Mouse (Mus musculus) brown adipose tissue, adult 24 weeks (tissue): ENCODE measurements around the gene Eno2. TPM values are rescaled to one million over a fixed set of nuclear protein-coding genes. Genes with fewer than 3 reads are reported as not detected.
A peak's percentile ranks its signal among the peaks of the same experiment; 100 is the strongest.

ENCODE experiments used
- H3K27ac ChIP-seq: fragments of 200-500 bp; replicated peaks from 2 replicates; pipeline ENCODE4 v1.5.1; 2012; ENCODE audit warnings: low read depth, mild to moderate bottlenecking, low read length
- H3K4me1 ChIP-seq: fragments of 200-500 bp; 2 replicates; pipeline ENCODE4 v1.6.1; 2012; ENCODE audit warnings: low read length, mixed read lengths; ENCODE audit not compliant: control insufficient read depth, insufficient read depth, insufficient read length
- H3K4me3 ChIP-seq: fragments of 200-500 bp; 2 replicates; pipeline ENCODE4 v1.5.1; 2012; ENCODE audit warnings: low read depth, mild to moderate bottlenecking, low read length, moderate library complexity; ENCODE audit not compliant: insufficient read depth
- polyA plus RNA-seq: library from polyadenylated mRNA; stranded (reverse); fragments of >200 nt; gene quantifications from 2 replicates; pipeline ENCODE4 v1.2.4, GENCODE M21; 2012; ENCODE audit not compliant: missing spikeins, insufficient read depth, insufficient read length

Gene Eno2
- polyA plus RNA-seq, 1 experiment: not detected

GRCm38 (mm10) chr6:124742839-124743514 lies 26.5 kb downstream of the Eno2 start:
- peaks cover 11% of the 10 kb centered on the region; the same call in 1 of the 2 replicates for H3K4me1 ChIP-seq
- H3K4me3 ChIP-seq: no peak overlapping the region
- H3K27ac ChIP-seq: no peak overlapping the region

- no peak overlapping the region for H3K4me3 ChIP-seq
- peaks cover 11% of the 10 kb centered on the region; the same call in 1 of the 2 replicates for H3K4me1 ChIP-seq
- peak overlapping the region; percentile 33 for H3K27ac ChIP-seq
Observed at GRCm38 (mm10) chr6:124741842-124742241, 27.6 kb downstream of the Eno2 start.

- Histone ChIP-seq H3K27ac (peak within 1 kb of the TSS; percentile 91), H3K4me1 (peaks cover 11% of the 10 kb centered on the region; the same call in 1 of the 2 replicates), H3K4me3 (peak within 1 kb of the TSS; percentile 65)
Observed at GRCm38 (mm10) chr6:124740888-124741761, 28.3 kb downstream of the Eno2 start, which contains the start of gene Grcc10. Gene Grcc10, minus strand, starts transcription at chr6:124741374.

GRCm38 (mm10) chr6:124740211-124740887 lies 29.1 kb downstream of the Eno2 start:
- Histone ChIP-seq H3K27ac (peak overlapping the region; percentile 91), H3K4me3 (peak overlapping the region; percentile 65), H3K4me1 (peaks cover 11% of the 10 kb centered on the region; the same call in 1 of the 2 replicates)

- H3K27ac ChIP-seq: peak overlapping the region; percentile 91; the same call in 1 of the 2 replicates
Observed at GRCm38 (mm10) chr6:124739231-124739796, 30.2 kb downstream of the Eno2 start.

GRCm38 (mm10) chr6:124738511-124739023 lies 30.9 kb downstream of the Eno2 start, which contains the start of gene Ptpn6:
Gene Ptpn6, minus strand, starts transcription at chr6:124738714.
- no peak within 1 kb of the TSS for H3K27ac ChIP-seq
- no peak within 1 kb of the TSS for H3K4me3 ChIP-seq
- peaks cover 8% of the 10 kb centered on the region; the same call in 1 of the 2 replicates for H3K4me1 ChIP-seq

More at GRCm38 (mm10) chr6:124739231-124739796, 30.2 kb downstream of the Eno2 start:
- H3K4me1 ChIP-seq: peaks cover 8% of the 10 kb centered on the region; the same call in 1 of the 2 replicates
- H3K4me3 ChIP-seq: no peak overlapping the region

- H3K4me3 ChIP-seq: no peak overlapping the region
- H3K27ac ChIP-seq: no peak overlapping the region
- H3K4me1 ChIP-seq: peaks cover 8% of the 10 kb centered on the region; the same call in 1 of the 2 replicates
Observed at GRCm38 (mm10) chr6:124737040-124737439, 32.4 kb downstream of the Eno2 start.

GRCm38 (mm10) chr6:124734417-124734816 lies 35.1 kb downstream of the Eno2 start:
- Histone ChIP-seq H3K4me1 (peaks cover 4% of the 10 kb centered on the region; the same call in 1 of the 2 replicates), H3K27ac (no peak overlapping the region), H3K4me3 (no peak overlapping the region)

GRCm38 (mm10) chr6:124732476-124733370 lies 36.8 kb downstream of the Eno2 start:
- H3K4me1 ChIP-seq: no peaks in the 10 kb centered on the region
- peak overlapping the region; percentile 55 for H3K4me3 ChIP-seq
- peak overlapping the region; percentile 74; the same call in 1 of the 2 replicates for H3K27ac ChIP-seq

GRCm38 (mm10) chr6:124731038-124731437 lies 38.4 kb downstream of the Eno2 start:
- no peak overlapping the region for H3K4me3 ChIP-seq
- H3K27ac ChIP-seq: no peak overlapping the region
- no peaks in the 10 kb centered on the region for H3K4me1 ChIP-seq

GRCm38 (mm10) chr6:124729850-124730705 lies 39.4 kb downstream of the Eno2 start:
- Histone ChIP-seq H3K4me1 (no peaks in the 10 kb centered on the region), H3K27ac (peak overlapping the region; percentile 57), H3K4me3 (no peak overlapping the region; the same call in 1 of the 2 replicates)

GRCm38 (mm10) chr6:124728621-124729020 lies 40.9 kb downstream of the Eno2 start:
- Histone ChIP-seq H3K27ac (no peak overlapping the region), H3K4me1 (no peaks in the 10 kb centered on the region), H3K4me3 (no peak overlapping the region)

- no peaks in the 10 kb centered on the region for H3K4me1 ChIP-seq
- H3K27ac ChIP-seq: no peak overlapping the region
- H3K4me3 ChIP-seq: no peak overlapping the region
Observed at GRCm38 (mm10) chr6:124724472-124724871, 45.0 kb downstream of the Eno2 start.
